Mouse (Mus musculus): ENCODE results near the gene Gata3. TPM values are rescaled to one million over a fixed set of nuclear protein-coding genes. Genes with fewer than 3 reads are reported as not detected.

The Gata3 gene
- polyA plus RNA-seq, 2 experiments: 0.30 to 0.63 TPM

DNA sequence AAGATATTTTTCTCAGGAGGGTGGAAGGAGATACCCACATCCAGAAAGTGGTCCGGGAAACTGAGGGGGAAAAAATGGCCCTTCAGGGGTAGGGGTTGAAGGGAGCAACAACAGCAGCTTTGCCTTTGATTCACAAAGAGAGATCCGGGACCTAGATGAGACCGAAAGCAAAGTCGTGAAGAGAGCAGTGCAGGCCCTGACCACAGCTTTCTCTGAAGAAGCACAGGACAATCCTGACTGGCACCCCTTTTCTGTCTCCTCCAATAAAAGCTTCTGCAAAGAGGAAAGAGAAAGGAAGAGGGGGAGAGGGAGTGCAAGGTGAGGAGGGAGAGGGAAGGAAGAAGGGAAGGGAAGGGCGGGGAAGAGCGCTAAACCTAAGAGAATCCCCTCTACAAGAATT lies 18.0 kb downstream of the Gata3 start:
- H3K27me3 ChIP-seq (ENCODE audit: control insufficient read depth, insufficient read depth, low read length): peaks cover 38% of the 10 kb centered on the region
- no peak overlapping the region for H3K9ac ChIP-seq (replicated peaks)
- DNase-seq (ENCODE audit: low read depth in 3 of 3, low spot score in 3 of 3): no peak
- no peak overlapping the region for H3K4me2 ChIP-seq (ENCODE audit: low read depth)
- no peak overlapping the region for H3K4me3 ChIP-seq (ENCODE audit: insufficient read depth in 1 of 2, low read depth in 2 of 2, low read length in 2 of 2)
- H3K4me1 ChIP-seq (replicated peaks; ENCODE audit: control insufficient read depth in 2 of 2, insufficient read depth in 2 of 2, low read length in 1 of 2): peaks cover 0 to 2% of the 10 kb centered on the region in 2 experiments; a peak in 2 of 4 replicates
- ATAC-seq (ENCODE audit: insufficient read depth): no peak
- TF ChIP-seq CTCF (IDR thresholded peaks at IDR 0.05; ENCODE audit: low read depth) (no peak), EP300 (IDR thresholded peaks at IDR 0.05; ENCODE audit: low read depth) (no peak)
- H3K9me3 ChIP-seq (ENCODE audit: control insufficient read depth, low read length): no peaks in the 10 kb centered on the region
- H3K36me3 ChIP-seq (replicated peaks; ENCODE audit: control insufficient read depth, insufficient read depth, low read depth): no peaks in the 10 kb centered on the region
- 22% methylated on average over 6 of the region's 6 CpGs for WGBS (ENCODE audit: insufficient replicate concordance)
- no peak overlapping the region for H3K27ac ChIP-seq

- H3K9ac ChIP-seq (replicated peaks): no peak overlapping the region
- no peak overlapping the region for H3K4me2 ChIP-seq (ENCODE audit: low read depth)
- no peak overlapping the region for H3K27ac ChIP-seq
- H3K36me3 ChIP-seq (replicated peaks; ENCODE audit: control insufficient read depth, insufficient read depth, low read depth): no peaks in the 10 kb centered on the region
- H3K27me3 ChIP-seq (ENCODE audit: control insufficient read depth, insufficient read depth, low read length): peaks cover 33% of the 10 kb centered on the region
- no peak for TF ChIP-seq EP300 (IDR thresholded peaks at IDR 0.05; ENCODE audit: low read depth)
- TF ChIP-seq CTCF (IDR thresholded peaks at IDR 0.05; ENCODE audit: low read depth): no peak
- WGBS (ENCODE audit: insufficient replicate concordance): 17% methylated on average over 4 of the region's 4 CpGs
- no peak overlapping the region for H3K4me3 ChIP-seq (ENCODE audit: insufficient read depth in 1 of 2, low read depth in 2 of 2, low read length in 2 of 2)
- DNase-seq (ENCODE audit: low read depth in 3 of 3, low spot score in 3 of 3): no peak
- H3K4me1 ChIP-seq (replicated peaks; ENCODE audit: control insufficient read depth in 2 of 2, insufficient read depth in 2 of 2, low read length in 1 of 2): peaks cover 0 to 2% of the 10 kb centered on the region in 2 experiments; a peak in 2 of 4 replicates
- ATAC-seq (ENCODE audit: insufficient read depth): no peak
- no peaks in the 10 kb centered on the region for H3K9me3 ChIP-seq (ENCODE audit: control insufficient read depth, low read length)
Observed at GRCm38 (mm10) chr2:9871141-9871716, 18.6 kb downstream of the Gata3 start.

DNA sequence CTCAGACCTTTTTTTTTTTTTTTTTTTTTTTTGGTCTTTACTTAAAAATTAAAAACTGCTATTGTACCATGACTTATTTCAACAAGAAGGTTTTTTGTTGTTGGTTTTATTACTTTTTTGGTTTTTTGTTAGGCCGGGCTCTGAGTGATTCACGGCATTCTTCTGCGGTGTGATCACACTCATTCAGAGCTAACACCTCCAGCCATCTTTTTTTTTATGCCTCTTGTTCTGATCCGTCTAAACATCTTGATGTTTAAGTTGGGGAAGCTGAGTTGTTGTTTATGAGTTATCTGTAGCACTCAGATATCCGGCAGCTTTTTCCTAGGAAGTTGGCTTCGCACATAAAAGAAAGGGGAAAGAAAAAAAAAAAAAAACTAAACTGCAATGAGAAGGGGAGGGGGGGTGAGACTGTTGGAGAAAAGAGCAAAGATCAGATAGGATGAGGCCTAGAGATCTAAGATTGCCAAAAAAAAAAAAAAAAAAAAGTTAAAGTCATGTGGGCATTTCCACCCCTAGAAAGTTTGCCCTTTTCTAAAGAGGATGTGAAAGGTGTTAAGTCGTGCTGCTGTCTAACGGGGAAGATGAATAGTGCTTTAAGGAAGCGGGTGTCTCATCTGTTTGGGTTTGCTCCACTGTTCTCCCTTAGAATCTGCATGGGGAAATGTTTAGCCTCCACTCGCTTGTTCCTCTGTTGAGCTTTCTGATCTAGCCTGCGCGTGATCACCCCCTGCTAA lies 22.6 kb downstream of the Gata3 start:
- H3K9ac ChIP-seq (replicated peaks): no peak overlapping the region
- H3K36me3 ChIP-seq (replicated peaks; ENCODE audit: control insufficient read depth, insufficient read depth, low read depth): no peaks in the 10 kb centered on the region
- H3K4me1 ChIP-seq (replicated peaks; ENCODE audit: control insufficient read depth in 2 of 2, insufficient read depth in 2 of 2, low read length in 1 of 2): no peaks in the 10 kb centered on the region; a peak in 1 of 4 replicates
- H3K9me3 ChIP-seq (ENCODE audit: control insufficient read depth, low read length): no peaks in the 10 kb centered on the region
- H3K27me3 ChIP-seq (ENCODE audit: control insufficient read depth, insufficient read depth, low read length): peaks cover 3% of the 10 kb centered on the region
- ATAC-seq (ENCODE audit: insufficient read depth) (no peak), DNase-seq (ENCODE audit: low read depth in 3 of 3, low spot score in 3 of 3) (no peak)
- no peak overlapping the region for H3K4me2 ChIP-seq (ENCODE audit: low read depth)
- no peak overlapping the region for H3K27ac ChIP-seq
- no peak overlapping the region for H3K4me3 ChIP-seq (ENCODE audit: insufficient read depth in 1 of 2, low read depth in 2 of 2, low read length in 2 of 2)
- TF ChIP-seq CTCF (IDR thresholded peaks at IDR 0.05; ENCODE audit: low read depth) (no peak), EP300 (IDR thresholded peaks at IDR 0.05; ENCODE audit: low read depth) (no peak)
- 26% methylated on average over 12 of the region's 12 CpGs for WGBS (ENCODE audit: insufficient replicate concordance)

GRCm38 (mm10) chr2:9860698-9861097 lies 29.1 kb downstream of the Gata3 start:
- no peak overlapping the region for H3K4me2 ChIP-seq (ENCODE audit: low read depth)
- H3K27ac ChIP-seq: no peak overlapping the region
- TF ChIP-seq CTCF (IDR thresholded peaks at IDR 0.05; ENCODE audit: low read depth) (no peak), EP300 (IDR thresholded peaks at IDR 0.05; ENCODE audit: low read depth) (no peak)
- no peak overlapping the region for H3K4me3 ChIP-seq (ENCODE audit: insufficient read depth in 1 of 2, low read depth in 2 of 2, low read length in 2 of 2)
- no peak overlapping the region for H3K9ac ChIP-seq (replicated peaks)
- ATAC-seq (ENCODE audit: insufficient read depth) (no peak), DNase-seq (ENCODE audit: low read depth in 3 of 3, low spot score in 3 of 3) (no peak)
- H3K27me3 ChIP-seq (ENCODE audit: control insufficient read depth, insufficient read depth, low read length): no peaks in the 10 kb centered on the region
- H3K9me3 ChIP-seq (ENCODE audit: control insufficient read depth, low read length): no peaks in the 10 kb centered on the region
- no peaks in the 10 kb centered on the region for H3K36me3 ChIP-seq (replicated peaks; ENCODE audit: control insufficient read depth, insufficient read depth, low read depth)
- no peaks in the 10 kb centered on the region for H3K4me1 ChIP-seq (replicated peaks; ENCODE audit: control insufficient read depth in 2 of 2, insufficient read depth in 2 of 2, low read length in 1 of 2)
- 44% methylated on average over 5 of the region's 5 CpGs for WGBS (ENCODE audit: insufficient replicate concordance)

GRCm38 (mm10) chr2:9855861-9856260 lies 34.0 kb downstream of the Gata3 start:
- DNase-seq (ENCODE audit: low read depth in 3 of 3, low spot score in 3 of 3) (no peak), ATAC-seq (ENCODE audit: insufficient read depth) (no peak)
- H3K36me3 ChIP-seq (replicated peaks; ENCODE audit: control insufficient read depth, insufficient read depth, low read depth): no peaks in the 10 kb centered on the region
- H3K4me3 ChIP-seq (ENCODE audit: insufficient read depth in 1 of 2, low read depth in 2 of 2, low read length in 2 of 2): no peak overlapping the region
- H3K27ac ChIP-seq: no peak overlapping the region
- no peak overlapping the region for H3K4me2 ChIP-seq (ENCODE audit: low read depth)
- 41% methylated on average over 4 of the region's 4 CpGs for WGBS (ENCODE audit: insufficient replicate concordance)
- no peak overlapping the region for H3K9ac ChIP-seq (replicated peaks)
- H3K4me1 ChIP-seq (replicated peaks; ENCODE audit: control insufficient read depth in 2 of 2, insufficient read depth in 2 of 2, low read length in 1 of 2): no peaks in the 10 kb centered on the region
- no peaks in the 10 kb centered on the region for H3K9me3 ChIP-seq (ENCODE audit: control insufficient read depth, low read length)
- TF ChIP-seq EP300 (IDR thresholded peaks at IDR 0.05; ENCODE audit: low read depth) (no peak), CTCF (IDR thresholded peaks at IDR 0.05; ENCODE audit: low read depth) (no peak)
- no peaks in the 10 kb centered on the region for H3K27me3 ChIP-seq (ENCODE audit: control insufficient read depth, insufficient read depth, low read length)
